Mouse (Mus musculus) embryonic facial prominence, embryonic 11.5 days (tissue): Measurements from ENCODE around the gene Spata5. TPM values are rescaled to one million over a fixed set of nuclear protein-coding genes. Genes with fewer than 3 reads are reported as not detected.

Experiments
- ATAC-seq: fragments of 200-750 bp; cut with Nextera tagmentation; replicated peaks from 2 replicates; pipeline ENCODE4 v1.8.0; 2017; ENCODE audit warnings: low read depth; ENCODE audit not compliant: insufficient number of reproducible peaks, low FRiP score, low TSS enrichment
- DNase-seq: peaks from one replicate; pipeline ENCODE4 v3.0.0-alpha.2; 2015; ENCODE audit warnings: low spot score
- H3K27ac ChIP-seq: fragments of 300-500 bp; sonication (generic); replicated peaks from 2 replicates; pipeline ENCODE4 v1.5.1; 2014; ENCODE audit warnings: mild to moderate bottlenecking, low read depth, low read length, control low read depth
- H3K27me3 ChIP-seq: fragments of 300-500 bp; sonication (generic); 2 replicates; pipeline ENCODE4 v1.6.1; 2014; ENCODE audit warnings: mild to moderate bottlenecking, low read length, moderate library complexity, mixed read lengths; ENCODE audit not compliant: control insufficient read depth, insufficient read depth
- H3K36me3 ChIP-seq: fragments of 300-500 bp; sonication (generic); replicated peaks from 2 replicates; pipeline ENCODE4 v1.6.1; 2014; ENCODE audit warnings: low read depth, mild to moderate bottlenecking, low read length, moderate library complexity, mixed read lengths; ENCODE audit not compliant: control insufficient read depth, insufficient read depth
- H3K4me1 ChIP-seq: fragments of 300-500 bp; sonication (generic); 2 replicates; pipeline ENCODE4 v1.6.1; 2014; ENCODE audit warnings: low read length, mixed read lengths; ENCODE audit not compliant: control insufficient read depth, insufficient read depth
- H3K4me2 ChIP-seq: fragments of 300-500 bp; sonication (generic); 2 replicates; pipeline ENCODE4 v1.6.1; 2014; ENCODE audit warnings: low read depth, mild to moderate bottlenecking, control low read depth, low read length, moderate library complexity
- H3K4me3 ChIP-seq: fragments of 300-500 bp; sonication (generic); 2 replicates; pipeline ENCODE4 v1.5.1; 2014; ENCODE audit warnings: low read depth, low read length, control low read depth
- H3K9ac ChIP-seq: fragments of 300-500 bp; sonication (generic); replicated peaks from 2 replicates; pipeline ENCODE4 v1.6.1; 2014; ENCODE audit warnings: mild to moderate bottlenecking, control low read depth, low read length
- H3K9me3 ChIP-seq: fragments of 300-500 bp; sonication (generic); replicated peaks from 2 replicates; pipeline ENCODE4 v1.6.1; 2016; ENCODE audit warnings: mild to moderate bottlenecking, low read length, inconsistent platforms, mixed read lengths; ENCODE audit not compliant: control insufficient read depth
- WGBS: fragments of 180-500 bp; shearing (Covaris S2); extraction: QIAGEN DNeasy Blood & Tissue Kit; methylation state at CpG from one replicate; pipeline ENCODE4 v1.1.7; 2014; 5-methylcytosine and 5-hydroxymethylcytosine counted together
- polyA plus RNA-seq: library from polyadenylated mRNA; unstranded; fragments of >200 nt; fragmentation: Nextera tagmentation; extraction: Ambion mirVana; gene quantifications from 2 replicates; pipeline ENCODE4 v1.2.1, GENCODE M21; 2014

The Spata5 gene
- polyA plus RNA-seq, 1 experiment from 2014 or later: 57.6 TPM

DNA sequence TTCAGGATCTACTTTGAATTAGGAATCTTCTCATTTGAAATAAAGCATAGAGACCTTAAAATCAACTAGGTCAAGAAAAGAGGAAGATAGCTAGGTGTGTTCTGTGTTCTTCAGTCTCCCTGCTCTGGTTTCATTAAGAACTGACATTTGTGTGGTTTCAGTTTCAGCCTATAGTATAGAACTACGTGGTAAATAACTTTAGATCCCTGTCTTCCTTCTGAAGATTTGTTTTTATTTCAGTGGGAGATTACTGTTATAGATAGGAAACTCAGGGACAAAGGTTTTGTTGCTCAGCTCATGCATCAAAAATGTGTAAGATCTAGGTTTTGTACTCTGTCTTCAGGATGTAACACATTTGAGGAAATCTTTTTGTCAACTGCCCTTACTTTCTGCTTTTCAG lies 56.8 kb downstream of the Spata5 start:
- no peaks in the 10 kb centered on the region for H3K9me3 ChIP-seq
- H3K27ac ChIP-seq: no peak overlapping the region
- no peak for DNase-seq
- ATAC-seq: no peak
- H3K27me3 ChIP-seq: no peaks in the 10 kb centered on the region
- H3K4me2 ChIP-seq: no peak overlapping the region
- no peaks in the 10 kb centered on the region for H3K4me1 ChIP-seq
- H3K9ac ChIP-seq: no peak overlapping the region
- no peaks in the 10 kb centered on the region for H3K36me3 ChIP-seq
- 76% methylated on average over 1 of the region's 1 CpGs for WGBS
- H3K4me3 ChIP-seq: no peak overlapping the region

- no peaks in the 10 kb centered on the region for H3K36me3 ChIP-seq
- H3K27me3 ChIP-seq: no peaks in the 10 kb centered on the region
- no peak overlapping the region for H3K27ac ChIP-seq
- no peak overlapping the region for H3K9ac ChIP-seq
- no peak overlapping the region for H3K4me3 ChIP-seq
- H3K4me1 ChIP-seq: no peaks in the 10 kb centered on the region
- ATAC-seq (no peak), DNase-seq (no peak)
- H3K4me2 ChIP-seq: no peak overlapping the region
- WGBS: 90% methylated on average over 7 of the region's 7 CpGs
- H3K9me3 ChIP-seq: no peaks in the 10 kb centered on the region
These were observed 57.9 kb downstream of the Spata5 start for GRCm38 (mm10) chr3:37477438-37478188.

DNA sequence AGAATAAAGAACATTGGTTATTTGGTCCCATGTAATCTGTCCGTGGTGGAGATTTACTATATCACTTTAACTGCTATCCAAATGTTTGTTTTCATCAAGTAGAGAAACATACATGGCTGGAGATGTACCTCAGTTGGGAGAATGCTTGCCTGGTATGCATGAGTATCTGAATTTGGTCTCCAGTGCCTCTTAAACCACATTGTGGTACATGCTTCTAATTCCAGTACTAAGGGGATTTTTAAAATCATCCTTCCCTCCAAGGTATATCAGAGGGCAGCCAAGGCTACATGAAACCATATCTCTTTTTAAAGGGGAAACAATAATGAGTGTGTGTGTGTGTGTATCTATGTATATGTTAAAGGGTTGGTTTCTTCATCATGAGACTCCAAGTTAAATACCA lies 60.1 kb downstream of the Spata5 start:
- DNase-seq: no peak

GRCm38 (mm10) chr3:37481295-37481694 lies 61.6 kb downstream of the Spata5 start:
- ATAC-seq: no peak
- no peak overlapping the region for H3K9ac ChIP-seq
- 94% methylated on average over 31 of the region's 31 CpGs for WGBS
- H3K4me3 ChIP-seq: no peak overlapping the region
- H3K4me1 ChIP-seq: no peaks in the 10 kb centered on the region
- no peak overlapping the region for H3K4me2 ChIP-seq
- no peak for DNase-seq
- no peak overlapping the region for H3K27ac ChIP-seq
- no peaks in the 10 kb centered on the region for H3K36me3 ChIP-seq
- no peaks in the 10 kb centered on the region for H3K9me3 ChIP-seq
- no peaks in the 10 kb centered on the region for H3K27me3 ChIP-seq

More for the DNA sequence above, 60.1 kb downstream of the Spata5 start:
- no peak overlapping the region for H3K4me3 ChIP-seq
- H3K9me3 ChIP-seq: no peaks in the 10 kb centered on the region
- H3K4me1 ChIP-seq: no peaks in the 10 kb centered on the region
- no peaks in the 10 kb centered on the region for H3K27me3 ChIP-seq
- H3K9ac ChIP-seq: no peak overlapping the region
- no peak overlapping the region for H3K4me2 ChIP-seq
- no peaks in the 10 kb centered on the region for H3K36me3 ChIP-seq
- no peak overlapping the region for H3K27ac ChIP-seq
- ATAC-seq: no peak
- 87% methylated on average over 1 of the region's 1 CpGs for WGBS

GRCm38 (mm10) chr3:37482720-37483119 lies 63.0 kb downstream of the Spata5 start:
- no peaks in the 10 kb centered on the region for H3K4me1 ChIP-seq
- H3K9me3 ChIP-seq: no peaks in the 10 kb centered on the region
- H3K27me3 ChIP-seq: no peaks in the 10 kb centered on the region
- H3K27ac ChIP-seq: no peak overlapping the region
- ATAC-seq: no peak
- 73% methylated on average over 1 of the region's 1 CpGs for WGBS
- no peak for DNase-seq
- H3K4me2 ChIP-seq: no peak overlapping the region
- no peaks in the 10 kb centered on the region for H3K36me3 ChIP-seq
- no peak overlapping the region for H3K4me3 ChIP-seq
- H3K9ac ChIP-seq: no peak overlapping the region

DNA sequence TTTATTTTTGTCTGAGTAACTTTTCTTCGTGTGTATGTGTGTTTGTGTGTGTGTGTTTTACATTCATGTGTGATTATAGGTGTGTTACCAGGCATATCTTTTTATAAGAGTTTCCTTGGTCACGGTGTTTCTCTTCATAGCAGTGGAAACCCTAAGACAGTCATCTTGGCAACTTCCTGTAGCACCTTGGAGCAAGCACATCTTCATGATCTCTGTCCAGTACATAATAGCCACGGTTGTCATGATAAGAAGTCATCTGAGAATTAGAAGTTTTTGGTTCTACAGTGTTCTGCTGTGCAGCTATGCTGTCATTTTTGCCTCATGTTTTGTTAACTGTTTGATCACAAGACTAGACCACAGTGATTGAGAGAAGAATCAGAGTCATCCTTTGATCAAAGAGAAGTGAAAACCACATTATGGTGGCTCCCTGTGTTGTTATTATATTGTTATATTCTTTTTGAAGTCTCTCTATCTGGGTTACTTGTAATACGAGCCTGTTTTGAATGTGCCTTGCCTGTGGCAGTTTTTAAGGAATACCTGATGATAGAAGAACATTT lies 64.1 kb downstream of the Spata5 start:
- WGBS: 90% methylated on average over 4 of the region's 4 CpGs
- H3K9me3 ChIP-seq: no peaks in the 10 kb centered on the region
- DNase-seq: no peak
- no peak overlapping the region for H3K9ac ChIP-seq
- no peak overlapping the region for H3K4me3 ChIP-seq
- H3K27ac ChIP-seq: no peak overlapping the region
- no peak for ATAC-seq
- H3K4me2 ChIP-seq: no peak overlapping the region
- H3K4me1 ChIP-seq: no peaks in the 10 kb centered on the region
- H3K36me3 ChIP-seq: no peaks in the 10 kb centered on the region
- H3K27me3 ChIP-seq: no peaks in the 10 kb centered on the region

GRCm38 (mm10) chr3:37487639-37488038 lies 67.9 kb downstream of the Spata5 start:
- H3K36me3 ChIP-seq: no peaks in the 10 kb centered on the region
- ATAC-seq (no peak), DNase-seq (no peak)
- no peak overlapping the region for H3K27ac ChIP-seq
- H3K4me3 ChIP-seq: no peak overlapping the region
- H3K27me3 ChIP-seq: no peaks in the 10 kb centered on the region
- H3K9ac ChIP-seq: no peak overlapping the region
- H3K4me2 ChIP-seq: no peak overlapping the region
- H3K4me1 ChIP-seq: no peaks in the 10 kb centered on the region
- WGBS: 92% methylated on average over 2 of the region's 2 CpGs
- no peaks in the 10 kb centered on the region for H3K9me3 ChIP-seq

GRCm38 (mm10) chr3:37488173-37488572 lies 68.5 kb downstream of the Spata5 start:
- H3K9ac ChIP-seq: no peak overlapping the region
- ATAC-seq: no peak
- no peak for DNase-seq

More at GRCm38 (mm10) chr3:37488173-37488572, 68.5 kb downstream of the Spata5 start:
- no peaks in the 10 kb centered on the region for H3K36me3 ChIP-seq
- H3K9me3 ChIP-seq: no peaks in the 10 kb centered on the region
- no peak overlapping the region for H3K4me3 ChIP-seq
- H3K4me1 ChIP-seq: no peaks in the 10 kb centered on the region
- H3K27ac ChIP-seq: no peak overlapping the region
- no peak overlapping the region for H3K4me2 ChIP-seq
- H3K27me3 ChIP-seq: no peaks in the 10 kb centered on the region
